Mouse (Mus musculus) left cerebral cortex, postnatal 25 days (tissue): ENCODE measurements around the gene Cabp4. TPM values are rescaled to one million over a fixed set of nuclear protein-coding genes. Genes with fewer than 3 reads are reported as not detected.
"Not testable (repeated sequence)": the region's sequence is repeated elsewhere in the genome, so short reads cannot be mapped to it uniquely, and the experiment has no call there.

Experiments
- DNase-seq, 2 experiments: peaks; one replicate each; pipeline ENCODE4 v3.0.0; 2022; ENCODE audit warnings: low spot score in 2 of 2, mixed read lengths in 1 of 2
- intact Hi-C: fragments of 180-260 bp; cut with DNase I; formaldehyde crosslinking; loops from one replicate; pipeline ENCODE4 v1.15.1; 2025
- total RNA-seq, 2 experiments: library from RNA; stranded (reverse); gene quantifications; 2 replicates each; pipeline ENCODE4 v1.2.3; 2021

Gene Cabp4
- total RNA-seq, 2 experiments from 2014 or later = not detected

GRCm38 (mm10) chr19:4131075-4131474 lies 12.8 kb downstream of the Cabp4 start:
- intact Hi-C loops = loop anchor here (2.0 kb wide), 1 partner anchor 16 kb away; no protein-coding TSS in a partner anchor
- no peak for DNase-seq

- intact Hi-C loops = loop anchor here (2.0 kb wide), 1 partner anchor 17 kb away; no protein-coding TSS in a partner anchor
Measured at GRCm38 (mm10) chr19:4130106-4130505, 13.7 kb downstream of the Cabp4 start.

GRCm38 (mm10) chr19:4129462-4129861 lies 14.4 kb downstream of the Cabp4 start:
- intact Hi-C loops = loop anchor here (5.0 kb wide), 2 partner anchors 73 to 98 kb away; partner anchors contain the start of gene Rad9a
- DNase-seq = no peak

More at GRCm38 (mm10) chr19:4130106-4130505, 13.7 kb downstream of the Cabp4 start:
- DNase-seq = no peak

- no peak for DNase-seq
- intact Hi-C loops = loop anchor here (2.0 to 5.0 kb wide), 3 partner anchors 36 to 100 kb away; partner anchors contain the start of genes Rad9a and Rps6kb2
Measured at GRCm38 (mm10) chr19:4126759-4127495, 16.9 kb downstream of the Cabp4 start.

- peak; percentile 96 to 99 for DNase-seq
- intact Hi-C loops = loop anchor here (2.0 to 5.0 kb wide), 3 partner anchors 37 to 101 kb away; partner anchors contain the start of genes Rad9a and Rps6kb2
Measured at GRCm38 (mm10) chr19:4125741-4126696, 17.8 kb downstream of the Cabp4 start, which contains the start of gene Aip. Gene Aip, minus strand, starts transcription at chr19:4125858.

- DNase-seq = peak in 1 of 2 experiments; percentile 42
- intact Hi-C loops = loop anchor here (5.0 kb wide), 2 partner anchors 77 to 102 kb away; partner anchors contain the start of gene Rad9a
Measured at GRCm38 (mm10) chr19:4125268-4125667, 18.6 kb downstream of the Cabp4 start.

GRCm38 (mm10) chr19:4124432-4124831 lies 19.4 kb downstream of the Cabp4 start:
- no peak for DNase-seq
- intact Hi-C loops = no loop called here

GRCm38 (mm10) chr19:4122411-4123370 lies 21.1 kb downstream of the Cabp4 start:
- no peak for DNase-seq
- intact Hi-C loops = no loop called here

GRCm38 (mm10) chr19:4121896-4122295 lies 21.9 kb downstream of the Cabp4 start:
- DNase-seq, intact Hi-C loops: not testable (repeated sequence)

GRCm38 (mm10) chr19:4121097-4121805 lies 22.6 kb downstream of the Cabp4 start:
- intact Hi-C loops = no loop called here
- DNase-seq = peak; percentile 97 to 99

- no peak for DNase-seq
- intact Hi-C loops = no loop called here
Measured at GRCm38 (mm10) chr19:4120496-4120895, 23.3 kb downstream of the Cabp4 start.

GRCm38 (mm10) chr19:4119716-4120487 lies 23.9 kb downstream of the Cabp4 start:
- intact Hi-C loops = no loop called here
- no peak for DNase-seq

GRCm38 (mm10) chr19:4118350-4118749 lies 25.5 kb downstream of the Cabp4 start:
- intact Hi-C loops = no loop called here
- peak in 1 of 2 experiments; percentile 58 for DNase-seq

- DNase-seq = no peak
- intact Hi-C loops = no loop called here
Measured at GRCm38 (mm10) chr19:4117006-4117405, 26.8 kb downstream of the Cabp4 start.

GRCm38 (mm10) chr19:4115816-4116215 lies 28.0 kb downstream of the Cabp4 start:
- no peak for DNase-seq
- intact Hi-C loops = no loop called here

- intact Hi-C loops = no loop called here
- DNase-seq = no peak
Measured at GRCm38 (mm10) chr19:4115144-4115543, 28.7 kb downstream of the Cabp4 start.

- no peak for DNase-seq
- intact Hi-C loops = no loop called here
Measured at GRCm38 (mm10) chr19:4114551-4114950, 29.3 kb downstream of the Cabp4 start.
